Mouse (Mus musculus) layer of hippocampus, adult 9-10 months (tissue): ENCODE measurements around the gene Lcp2.
"Not testable (repeated sequence)": the region's sequence is repeated elsewhere in the genome, so short reads cannot be mapped to it uniquely, and the experiment has no call there.

Experiments used
- DNase-seq: peaks from one replicate; pipeline ENCODE4 v3.0.0; 2022; ENCODE audit warnings: low spot score

Lcp2 gene

DNA sequence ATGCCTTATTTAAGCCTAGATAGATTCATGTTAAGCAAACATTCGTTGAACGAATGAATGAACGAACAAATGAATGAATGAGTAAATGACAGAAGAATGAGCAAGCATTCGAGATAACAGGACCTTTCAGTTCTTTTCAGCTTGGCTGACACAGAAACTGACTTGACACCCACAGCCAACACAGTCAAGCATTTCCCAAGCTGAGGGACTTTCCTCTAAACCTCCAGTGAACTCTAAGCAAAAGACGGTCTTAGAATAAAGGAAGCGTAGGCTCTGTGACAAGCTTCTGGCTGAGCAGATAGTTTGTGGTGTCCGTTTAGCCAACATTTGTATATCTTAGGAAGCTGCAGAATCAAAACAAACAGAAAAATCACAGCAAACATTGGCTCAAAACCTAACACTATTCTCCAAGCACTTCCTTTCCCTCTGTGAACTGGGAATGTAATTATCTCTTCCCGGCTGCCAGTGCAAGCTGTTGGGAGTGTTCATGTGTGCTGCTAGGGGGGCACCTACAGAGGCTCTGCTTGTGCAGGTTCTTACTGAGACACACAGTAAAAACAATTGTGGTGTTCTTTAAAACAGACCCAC lies 39.5 kb downstream of the Lcp2 start:
- DNase-seq: no peak

DNA sequence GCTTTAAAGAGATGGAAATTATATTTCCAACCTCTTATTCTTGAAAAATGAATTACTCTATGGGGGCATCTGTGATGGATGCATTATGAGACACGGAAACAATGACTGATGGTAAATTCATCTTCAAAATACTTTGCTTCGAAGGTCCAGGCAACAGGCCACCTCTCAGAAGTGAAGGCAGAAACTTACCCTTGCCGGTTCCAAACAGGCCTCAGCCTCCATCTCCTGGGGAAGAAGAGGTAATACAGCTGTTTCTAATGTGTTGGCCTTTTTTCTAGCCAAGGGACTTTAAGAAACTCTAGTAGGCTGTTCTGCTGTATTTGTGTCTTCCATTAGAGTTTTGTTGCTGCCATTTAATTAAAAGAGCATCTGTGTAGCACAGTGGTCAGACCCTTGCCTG lies 40.3 kb downstream of the Lcp2 start:
- DNase-seq: no peak

DNA sequence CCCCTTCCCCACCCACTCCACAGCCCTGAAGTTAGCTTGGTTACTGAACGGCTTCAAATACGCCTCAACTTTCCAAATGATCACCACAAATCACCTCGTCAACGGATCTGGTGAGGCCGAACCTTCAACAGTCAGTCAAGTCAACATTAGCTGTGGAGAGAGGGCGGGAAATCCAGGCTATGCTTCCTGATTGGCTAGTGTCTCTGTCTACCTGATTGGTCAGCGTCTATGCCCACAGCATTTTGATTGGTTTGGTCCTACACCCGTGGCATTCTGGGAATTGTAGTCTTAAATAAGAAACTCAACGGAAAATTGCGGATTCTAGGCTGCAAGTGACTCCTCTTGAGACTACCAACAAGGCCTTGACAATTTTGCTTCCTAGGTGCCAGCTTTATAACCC lies 51.7 kb downstream of the Lcp2 start, which contains the start of gene 4930469K13Rik:
4930469K13Rik (minus strand) TSS at position 133 of the 400 bp plus-strand sequence.
- DNase-seq: no peak

DNA sequence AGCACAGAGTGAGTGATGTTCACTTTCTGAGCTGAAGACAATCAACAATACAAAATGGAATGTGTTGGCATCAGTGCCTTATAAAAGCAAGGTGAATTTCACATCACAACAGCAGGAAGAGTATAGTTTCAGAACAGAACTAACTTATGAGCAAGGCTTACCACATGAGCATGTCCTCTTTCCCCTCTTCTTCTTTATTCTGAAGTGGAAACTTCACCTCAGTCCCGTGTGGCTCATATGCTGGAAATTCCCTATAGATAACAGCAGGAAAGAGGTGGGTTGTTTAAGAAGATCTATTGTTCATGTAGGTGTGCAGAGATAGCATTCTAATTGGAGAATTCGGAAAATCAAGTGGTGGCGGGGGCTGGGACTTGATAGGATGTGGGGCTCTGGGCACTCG lies 55.1 kb downstream of the Lcp2 start:
- DNase-seq: no peak

DNA sequence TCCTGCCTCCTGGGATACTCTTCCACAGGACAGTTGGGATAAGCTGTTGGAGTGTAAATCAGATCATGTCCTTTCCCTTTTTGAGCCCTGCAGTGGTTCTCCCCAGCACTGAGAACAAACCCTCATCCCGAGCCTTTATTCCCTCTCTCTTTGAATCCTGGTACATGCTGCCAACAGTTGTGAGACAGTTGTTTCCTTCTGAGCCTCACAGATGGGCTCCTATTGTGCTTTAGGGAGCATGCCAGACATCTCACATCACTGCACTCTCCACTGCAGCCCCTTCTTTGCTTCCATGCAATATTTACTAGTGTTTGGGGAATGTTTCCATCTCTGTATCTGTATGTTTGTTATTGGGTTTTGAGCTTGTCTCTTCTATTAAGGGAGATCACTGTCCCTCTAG lies 58.2 kb downstream of the Lcp2 start:
- DNase-seq: no peak

DNA sequence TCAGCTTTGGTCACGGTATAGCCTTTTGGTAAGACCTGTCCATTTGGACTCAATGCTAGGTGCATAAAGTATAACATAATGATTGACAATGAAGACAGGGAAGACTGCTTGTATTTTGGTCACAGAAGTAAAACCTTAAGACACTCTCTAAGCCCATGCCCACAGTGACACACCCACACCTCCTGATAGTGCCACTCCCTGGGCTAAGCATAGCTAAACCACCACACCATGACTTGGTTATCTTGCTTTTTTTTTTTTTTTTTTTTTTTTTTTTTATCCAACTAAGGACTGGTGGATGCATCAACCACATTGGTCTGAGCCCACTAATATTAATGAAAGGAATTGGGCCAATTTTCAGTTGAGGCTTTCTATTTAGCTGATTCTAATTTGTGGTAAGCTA lies 62.5 kb downstream of the Lcp2 start:
- no peak for DNase-seq

DNA sequence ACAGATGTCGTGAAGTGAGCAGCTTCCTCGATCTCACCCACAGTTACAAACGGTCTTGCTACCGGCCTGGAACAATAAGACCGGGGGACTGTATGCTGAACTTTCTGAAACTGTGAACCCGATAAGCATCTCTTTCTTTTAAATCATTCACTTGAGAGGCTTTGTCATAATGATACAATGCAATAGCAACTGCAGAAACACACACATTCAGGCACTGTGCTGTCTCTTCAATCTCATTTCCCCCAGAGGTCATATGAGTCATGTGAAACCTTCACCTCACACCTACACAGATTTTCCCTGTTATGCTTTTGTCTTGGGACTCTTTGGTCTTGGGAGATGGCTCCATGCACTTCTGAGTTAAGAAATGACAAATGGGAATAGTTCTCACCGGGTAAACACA lies 65.2 kb downstream of the Lcp2 start:
- DNase-seq: no peak

DNA sequence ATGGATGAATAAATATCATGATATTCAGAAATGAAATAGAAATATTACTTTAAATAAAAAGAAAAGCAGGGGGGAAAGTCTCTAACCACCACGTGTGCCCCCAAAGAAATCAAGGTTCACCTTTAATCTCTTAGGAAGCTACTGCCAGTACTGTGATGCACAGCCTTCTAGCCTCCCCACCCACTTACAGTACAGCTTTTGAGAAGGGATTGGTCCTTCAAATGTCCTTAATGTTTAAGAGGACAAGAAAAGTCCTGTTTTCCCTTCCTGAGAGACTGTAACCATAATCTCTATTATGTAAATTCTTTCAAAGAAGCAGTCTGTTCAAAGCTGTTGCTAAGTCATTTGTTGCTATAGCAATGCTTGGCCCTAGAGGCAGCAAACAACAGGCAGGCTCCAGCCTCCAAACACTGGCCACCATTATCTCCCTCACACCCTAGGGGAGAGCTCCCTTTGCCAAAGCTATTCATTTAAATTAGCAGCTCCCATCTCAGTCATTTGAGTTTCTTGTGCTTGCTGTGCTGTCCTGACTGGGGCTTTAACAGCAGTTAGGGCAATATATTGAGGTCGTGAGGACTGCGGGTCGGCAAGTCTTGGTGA lies 66.2 kb downstream of the Lcp2 start:
- no peak for DNase-seq

DNA sequence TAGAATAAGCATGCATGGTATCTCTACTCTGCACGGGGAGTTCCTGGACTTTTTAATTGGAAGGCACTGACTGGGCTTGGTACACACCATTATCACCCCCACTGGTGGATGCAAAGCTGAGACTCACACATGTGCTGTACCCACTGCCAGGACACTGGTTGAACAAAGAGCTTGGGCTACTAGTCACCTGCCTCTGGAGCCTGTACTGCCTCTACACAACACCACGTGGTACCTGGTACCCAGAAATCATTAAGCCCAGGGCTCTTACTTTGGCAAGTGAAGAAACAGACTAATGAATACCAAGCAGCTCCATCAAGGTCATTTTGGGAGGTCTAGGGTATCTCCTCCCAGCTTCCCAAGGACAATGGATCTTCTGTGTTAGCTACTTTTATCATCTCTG lies 67.0 kb downstream of the Lcp2 start:
- no peak for DNase-seq

DNA sequence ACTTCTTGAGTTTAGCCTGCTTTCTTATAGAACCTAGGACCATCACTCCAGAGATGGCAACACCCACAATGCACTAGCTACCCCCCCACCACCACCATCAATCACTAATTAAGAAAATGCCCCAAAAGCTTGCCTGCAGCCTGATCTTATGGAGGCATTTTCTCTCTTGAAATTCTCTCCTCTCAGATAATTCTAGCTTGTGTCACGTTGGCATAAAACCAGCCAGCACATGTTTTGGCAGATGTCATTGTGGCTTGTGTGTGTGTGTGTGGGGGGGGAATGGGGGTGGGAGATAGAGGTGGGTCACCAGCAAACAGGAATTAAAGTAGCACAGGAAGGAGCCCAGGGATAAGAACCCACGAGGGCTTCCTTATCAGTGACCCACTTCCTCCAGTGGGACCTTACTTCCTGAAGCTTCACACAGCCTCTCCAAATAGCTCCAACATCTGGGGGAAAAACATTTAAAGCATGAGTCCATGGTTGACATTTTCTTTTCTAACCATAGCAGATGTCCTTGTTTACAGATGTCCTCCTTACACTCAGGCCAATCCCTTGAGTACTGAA lies 69.9 kb downstream of the Lcp2 start:
- DNase-seq: no peak

DNA sequence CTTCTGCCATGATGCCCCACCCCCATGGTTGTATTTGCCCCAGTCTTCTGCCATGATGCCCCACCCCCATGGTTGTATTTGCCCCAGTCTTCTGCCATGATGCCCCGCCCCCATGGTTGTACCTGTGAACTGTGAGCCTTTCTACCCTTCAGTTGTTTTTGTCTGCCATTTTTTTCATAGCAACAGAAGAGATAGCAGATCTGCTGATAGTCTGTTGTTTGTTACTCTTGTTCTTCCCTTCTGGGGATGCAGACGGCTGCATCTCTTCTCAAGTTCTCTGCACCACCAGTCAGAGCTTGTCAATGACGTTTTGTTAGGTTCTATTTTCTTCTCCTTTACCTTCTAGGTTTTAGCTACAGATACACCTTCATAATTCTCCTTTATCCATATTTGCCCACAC lies 70.9 kb downstream of the Lcp2 start:
- DNase-seq: no peak

DNA sequence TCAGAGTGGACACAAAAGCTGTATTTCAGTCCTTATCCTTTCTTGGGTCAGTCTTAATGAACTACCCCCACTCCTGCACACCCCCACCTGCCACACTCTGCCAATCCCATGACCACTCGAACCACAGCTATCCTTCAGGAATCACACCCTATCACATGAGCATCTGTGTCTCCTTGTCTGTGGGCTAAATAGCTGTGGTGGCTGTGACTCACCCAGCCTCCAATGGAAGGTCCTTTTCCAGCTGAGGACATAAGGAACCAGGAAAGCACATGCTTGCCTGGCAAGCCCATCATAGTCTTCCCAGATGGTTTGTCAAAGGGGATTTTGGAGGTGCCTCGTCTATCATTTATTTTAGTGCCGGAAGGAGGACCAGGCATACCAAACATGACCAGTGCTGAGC lies 71.6 kb downstream of the Lcp2 start:
- DNase-seq: no peak

DNA sequence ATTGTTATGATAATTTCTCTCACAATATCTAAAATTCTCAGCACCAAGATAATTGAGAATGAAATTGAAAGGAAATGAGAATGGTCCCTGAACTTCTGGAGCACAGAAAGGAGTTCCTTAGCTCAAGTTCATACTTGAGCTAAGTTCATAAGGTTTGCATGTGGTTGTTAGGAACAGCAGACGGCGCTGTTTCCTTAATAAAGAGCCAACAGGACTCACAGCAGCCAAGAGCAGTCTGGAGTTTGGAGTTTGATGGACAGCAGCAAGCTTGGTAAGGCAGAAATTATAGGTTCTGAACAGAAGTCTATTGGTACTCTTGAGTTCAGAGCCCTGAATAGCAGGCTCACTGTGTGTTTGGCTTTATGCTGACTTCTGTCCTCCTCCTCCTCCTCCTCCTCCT lies 76.4 kb downstream of the Lcp2 start:
- DNase-seq: no peak

DNA sequence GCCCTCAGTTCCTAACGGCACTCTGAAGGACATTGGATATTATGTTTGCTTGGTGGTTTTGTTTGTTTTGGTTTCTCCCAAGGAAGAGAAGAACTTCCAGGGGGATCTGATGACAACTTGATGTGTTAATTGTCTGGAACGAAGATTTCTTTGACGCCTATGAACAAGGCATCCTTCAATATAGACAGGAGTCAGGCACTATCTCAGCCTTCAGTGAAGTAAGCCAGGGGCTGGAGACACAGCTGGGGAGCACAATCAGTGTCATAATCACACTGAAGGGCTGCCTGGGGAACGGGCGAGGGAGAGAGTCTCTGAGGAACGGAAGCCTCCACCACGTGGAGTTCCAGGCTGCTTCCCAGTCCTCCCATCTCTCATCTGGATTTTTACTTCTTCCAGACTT lies 78.1 kb downstream of the Lcp2 start:
- DNase-seq: no peak

DNA sequence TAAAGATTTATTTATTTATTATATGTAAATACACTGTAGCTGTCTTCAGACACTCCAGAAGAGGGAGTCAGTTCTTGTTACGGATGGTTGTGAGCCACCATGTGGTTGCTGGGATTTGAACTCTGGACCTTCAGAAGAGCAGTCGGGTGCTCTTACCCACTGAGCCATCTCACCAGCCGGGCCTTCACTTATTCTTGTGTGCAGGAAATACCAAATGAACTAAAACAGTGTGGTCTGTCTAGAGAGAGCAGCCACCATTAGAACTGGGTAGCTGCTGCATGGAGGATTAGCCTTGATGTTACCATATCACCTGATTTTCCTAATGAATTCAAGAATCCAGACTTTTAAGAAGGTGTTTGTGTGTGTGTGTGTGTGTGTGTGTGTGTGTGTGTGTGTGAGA lies 79.0 kb downstream of the Lcp2 start:
- DNase-seq: not testable (repeated sequence)

DNA sequence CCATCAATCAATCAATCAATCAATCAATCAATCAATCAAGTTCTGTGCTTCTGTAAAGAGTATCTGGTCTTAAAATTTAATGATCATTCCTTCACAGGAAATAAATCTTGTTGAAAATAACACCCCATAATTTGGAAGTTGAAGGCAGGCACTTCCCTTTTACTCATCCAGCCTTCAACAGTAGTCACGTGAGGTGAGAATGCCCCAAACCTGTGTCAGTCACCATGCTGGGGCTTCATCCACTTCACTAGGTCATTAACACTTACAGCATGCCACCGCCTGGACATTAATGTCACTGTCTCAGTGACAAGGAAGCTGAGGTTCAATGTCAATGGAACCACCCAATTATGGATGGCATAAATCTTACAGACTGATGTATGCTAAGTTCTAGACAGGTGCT lies 81.7 kb downstream of the Lcp2 start:
- DNase-seq: no peak

DNA sequence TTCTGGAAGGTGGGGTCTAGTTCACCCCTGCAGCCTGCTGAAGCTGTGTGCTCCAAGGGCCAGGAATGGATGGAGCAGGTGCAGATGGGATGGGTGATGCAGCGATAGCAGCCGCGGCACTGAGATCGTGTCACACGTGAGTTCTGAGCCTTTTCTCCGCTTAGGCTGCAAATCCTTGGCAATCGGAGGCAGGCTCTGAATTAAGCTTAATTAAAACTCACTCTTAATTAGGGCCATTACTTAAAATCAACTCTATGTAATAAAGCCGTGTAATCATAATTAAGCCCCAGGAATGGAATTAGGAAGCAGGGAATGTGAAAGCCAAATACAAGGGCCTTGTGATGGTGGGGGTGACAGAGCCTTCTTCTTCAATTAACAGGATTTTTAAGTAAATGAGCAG lies 92.6 kb downstream of the Lcp2 start:
- DNase-seq: no peak
